Comparison of ENCODE assay signal across 20 mouse cellular contexts in genomic region chr1:172191578-172191977, GRCm38 (mm10). TPM values are rescaled to one million over a fixed set of nuclear protein-coding genes. Genes with fewer than 3 reads are reported as not detected.
DNase-seq lines count a peak whose midpoint lies in the region; ATAC-seq and TF ChIP-seq lines count a peak whose summit lies in the region.
"Had no signal": no experiment of that assay in that cellular context is flagged by ENCODE, and none has a peak within 500 bp of the region (broad histone marks: within the 10 kb centered on the region; RNA-seq: fewer than 3 reads in every experiment).

No protein-coding gene starts in this region.

- H3K4me1 ChIP-seq in forebrain, postnatal 0 days (ENCODE audit: insufficient read depth) = no peaks in the 10 kb centered on the region
- 0 out of 2 replicates have a peak, but pooled peaks cover 2% of the 10 kb centered on the region for H3K4me1 ChIP-seq in forebrain, embryonic 11.5 days (replicated peaks; ENCODE audit: control insufficient read depth, insufficient read depth, low read length)
- H3K4me1 ChIP-seq in hindbrain, postnatal 0 days (ENCODE audit: insufficient read depth, low read length) = no peaks in the 10 kb centered on the region
- H3K4me1 ChIP-seq in hindbrain, embryonic 10.5 days (replicated peaks) = peaks cover 7% of the 10 kb centered on the region
- H3K4me1 ChIP-seq in liver, postnatal 0 days (ENCODE audit: insufficient read depth) = no peaks in the 10 kb centered on the region
- no peaks in the 10 kb centered on the region for H3K4me1 ChIP-seq in stomach, postnatal 0 days (replicated peaks; ENCODE audit: control insufficient read depth, insufficient read depth)
- H3K4me1 ChIP-seq: embryonic facial prominence, embryonic 15.5 days; hindbrain, embryonic 15.5 days; kidney, embryonic 15.5 days; limb, embryonic 13.5 days; liver, embryonic 13.5 days had no signal

- H3K4me2 ChIP-seq in forebrain, postnatal 0 days (ENCODE audit: low read depth) = no peak overlapping the region
- no peak overlapping the region for H3K4me2 ChIP-seq in forebrain, embryonic 11.5 days (ENCODE audit: low read depth, low read length, severe bottlenecking)
- H3K4me2 ChIP-seq in hindbrain, postnatal 0 days (ENCODE audit: low read depth, low read length) = no peak overlapping the region
- H3K4me2 ChIP-seq in liver, postnatal 0 days (ENCODE audit: low read depth, low read length) = no peak overlapping the region
- H3K4me2 ChIP-seq in stomach, postnatal 0 days (replicated peaks; ENCODE audit: low read depth) = no peak overlapping the region
- H3K4me2 ChIP-seq: embryonic facial prominence, embryonic 15.5 days; heart, embryonic 13.5 days; hindbrain, embryonic 15.5 days; intestine, embryonic 15.5 days; kidney, embryonic 15.5 days; limb, embryonic 13.5 days; liver, embryonic 13.5 days; midbrain, embryonic 11.5 days had no signal

- no peak for DNase-seq in forebrain, postnatal 0 days
- no peak for DNase-seq in forebrain, embryonic 11.5 days (ENCODE audit: low spot score)
- DNase-seq in hindbrain, postnatal 0 days (ENCODE audit: low spot score) = no peak
- DNase-seq in hindbrain, embryonic 10.5 days (ENCODE audit: low spot score) = no peak
- DNase-seq in liver, postnatal 0 days = no peak
- DNase-seq in liver = no peak
- no peak for DNase-seq in stomach, postnatal 0 days (ENCODE audit: low spot score)
- DNase-seq: adrenal gland, postnatal 14 days; layer of hippocampus, postnatal 36 days; liver, embryonic 13.5 days; right cerebral cortex, postnatal 14 days had no signal

- no peaks in the 10 kb centered on the region for H3K9me3 ChIP-seq in forebrain, postnatal 0 days (ENCODE audit: low read length)
- H3K9me3 ChIP-seq in forebrain, embryonic 11.5 days (ENCODE audit: control insufficient read depth, low read length) = no peaks in the 10 kb centered on the region
- no peaks in the 10 kb centered on the region for H3K9me3 ChIP-seq in hindbrain, postnatal 0 days (ENCODE audit: low read length)
- no peaks in the 10 kb centered on the region for H3K9me3 ChIP-seq in hindbrain, embryonic 10.5 days
- H3K9me3 ChIP-seq in liver, postnatal 0 days (ENCODE audit: low read length) = no peaks in the 10 kb centered on the region
- no peaks in the 10 kb centered on the region for H3K9me3 ChIP-seq in stomach, postnatal 0 days (ENCODE audit: control insufficient read depth, low read length)
- H3K9me3 ChIP-seq: embryonic facial prominence, embryonic 15.5 days; heart, embryonic 13.5 days; hindbrain, embryonic 15.5 days; intestine, embryonic 15.5 days; kidney, embryonic 15.5 days; limb, embryonic 13.5 days; liver, embryonic 13.5 days had no signal

- H3K36me3 ChIP-seq in forebrain, postnatal 0 days (ENCODE audit: insufficient read depth) = peaks cover 78% of the 10 kb centered on the region
- peaks cover 10% of the 10 kb centered on the region for H3K36me3 ChIP-seq in forebrain, embryonic 11.5 days (ENCODE audit: control insufficient read depth, insufficient read depth, low read length)
- peaks cover 56% of the 10 kb centered on the region for H3K36me3 ChIP-seq in hindbrain, postnatal 0 days (ENCODE audit: insufficient read depth, low read length)
- peaks cover 96% of the 10 kb centered on the region for H3K36me3 ChIP-seq in hindbrain, embryonic 10.5 days
- H3K36me3 ChIP-seq in liver, postnatal 0 days (replicated peaks; ENCODE audit: insufficient read depth, low read length) = peaks cover 94% of the 10 kb centered on the region
- H3K36me3 ChIP-seq in stomach, postnatal 0 days (ENCODE audit: control insufficient read depth, insufficient read depth, low read length) = peaks cover 36% of the 10 kb centered on the region

- peak; percentile 21; the same call in 1 of the 2 replicates for TF ChIP-seq CTCF in forebrain, postnatal 0 days (IDR thresholded peaks at IDR 0.05; ENCODE audit: low read depth)
- peak; percentile 27 for TF ChIP-seq CTCF in hindbrain, postnatal 0 days (IDR thresholded peaks at IDR 0.05; ENCODE audit: low read depth)
- TF ChIP-seq CTCF in liver, postnatal 0 days (IDR thresholded peaks at IDR 0.05; ENCODE audit: low read depth) = peak; percentile 17; the same call in 1 of the 2 replicates
- TF ChIP-seq CTCF in stomach, postnatal 0 days (IDR thresholded peaks at IDR 0.05; ENCODE audit: low read depth) = peak; percentile 38

- H3K27ac ChIP-seq in forebrain, postnatal 0 days (ENCODE audit: low read depth, low read length) = no peak overlapping the region
- no peak overlapping the region for H3K27ac ChIP-seq in forebrain, embryonic 11.5 days (ENCODE audit: low read depth, low read length)
- no peak overlapping the region for H3K27ac ChIP-seq in hindbrain, postnatal 0 days
- no peak overlapping the region for H3K27ac ChIP-seq in hindbrain, embryonic 10.5 days
- no peak overlapping the region for H3K27ac ChIP-seq in liver, postnatal 0 days (ENCODE audit: low read depth)
- no peak overlapping the region for H3K27ac ChIP-seq in stomach, postnatal 0 days (replicated peaks)
- H3K27ac ChIP-seq: embryonic facial prominence, embryonic 15.5 days; heart, embryonic 13.5 days; hindbrain, embryonic 15.5 days; intestine, embryonic 15.5 days; kidney, embryonic 15.5 days; limb, embryonic 13.5 days; liver, embryonic 13.5 days had no signal

- H3K9ac ChIP-seq in forebrain, postnatal 0 days = no peak overlapping the region
- H3K9ac ChIP-seq in forebrain, embryonic 11.5 days (ENCODE audit: low read length) = no peak overlapping the region
- no peak overlapping the region for H3K9ac ChIP-seq in hindbrain, postnatal 0 days (replicated peaks; ENCODE audit: low read length)
- no peak overlapping the region for H3K9ac ChIP-seq in liver, postnatal 0 days (replicated peaks)
- H3K9ac ChIP-seq in stomach, postnatal 0 days (ENCODE audit: low read length) = no peak overlapping the region
- H3K9ac ChIP-seq: embryonic facial prominence, embryonic 15.5 days; heart, embryonic 13.5 days; hindbrain, embryonic 15.5 days; intestine, embryonic 15.5 days; kidney, embryonic 15.5 days; limb, embryonic 13.5 days; liver, embryonic 13.5 days had no signal

- WGBS in forebrain, postnatal 0 days = 82% methylated on average over 2 of the region's 2 CpGs
- WGBS in forebrain, embryonic 11.5 days = 88% methylated on average over 2 of the region's 2 CpGs
- WGBS in hindbrain, postnatal 0 days = 81% methylated on average over 2 of the region's 2 CpGs
- 91% methylated on average over 2 of the region's 2 CpGs for WGBS in hindbrain, embryonic 10.5 days
- WGBS in liver, postnatal 0 days (ENCODE audit: insufficient replicate concordance) = 79% methylated on average over 2 of the region's 2 CpGs
- WGBS in stomach, postnatal 0 days = 68% methylated on average over 2 of the region's 2 CpGs

- H3K4me3 ChIP-seq in forebrain, postnatal 0 days (ENCODE audit: low read depth, low read length) = no peak overlapping the region
- no peak overlapping the region for H3K4me3 ChIP-seq in forebrain, embryonic 11.5 days (ENCODE audit: low read depth, low read length)
- H3K4me3 ChIP-seq in hindbrain, postnatal 0 days (ENCODE audit: low read length) = no peak overlapping the region
- H3K4me3 ChIP-seq in hindbrain, embryonic 10.5 days = no peak overlapping the region
- no peak overlapping the region for H3K4me3 ChIP-seq in liver, postnatal 0 days (ENCODE audit: low read depth, low read length)
- no peak overlapping the region for H3K4me3 ChIP-seq in stomach, postnatal 0 days (ENCODE audit: low read depth, low read length)
- H3K4me3 ChIP-seq: embryonic facial prominence, embryonic 15.5 days; heart, embryonic 13.5 days; hindbrain, embryonic 15.5 days; intestine, embryonic 15.5 days; kidney, embryonic 15.5 days; limb, embryonic 13.5 days; liver, embryonic 13.5 days had no signal

- no peaks in the 10 kb centered on the region for H3K27me3 ChIP-seq in forebrain, postnatal 0 days (ENCODE audit: insufficient read depth, low read length)
- H3K27me3 ChIP-seq in forebrain, embryonic 11.5 days (ENCODE audit: control insufficient read depth, insufficient read depth, low read length) = no peaks in the 10 kb centered on the region
- no peaks in the 10 kb centered on the region for H3K27me3 ChIP-seq in hindbrain, postnatal 0 days (ENCODE audit: insufficient read depth, low read length)
- H3K27me3 ChIP-seq in hindbrain, embryonic 10.5 days (ENCODE audit: insufficient read depth, poor library complexity, severe bottlenecking) = no peaks in the 10 kb centered on the region
- no peaks in the 10 kb centered on the region for H3K27me3 ChIP-seq in liver, postnatal 0 days (ENCODE audit: insufficient read depth, low read length)
- H3K27me3 ChIP-seq in stomach, postnatal 0 days (ENCODE audit: control insufficient read depth, insufficient read depth, low read length) = no peaks in the 10 kb centered on the region
- H3K27me3 ChIP-seq: embryonic facial prominence, embryonic 15.5 days; heart, embryonic 13.5 days; hindbrain, embryonic 15.5 days; intestine, embryonic 15.5 days; kidney, embryonic 15.5 days; limb, embryonic 13.5 days; liver, embryonic 13.5 days had no signal

- ATAC-seq in forebrain, postnatal 0 days = no peak
- ATAC-seq in forebrain, embryonic 11.5 days (replicated peaks; ENCODE audit: low FRiP score) = no peak
- no peak for ATAC-seq in hindbrain, postnatal 0 days
- ATAC-seq in liver, postnatal 0 days = no peak
- no peak for ATAC-seq in stomach, postnatal 0 days (ENCODE audit: low FRiP score, low TSS enrichment)
- ATAC-seq: CD4-positive, CD25-positive, alpha-beta regulatory T cell, adult 4 months; intestine, embryonic 15.5 days had no signal

- TF ChIP-seq EP300 in liver, postnatal 0 days (IDR thresholded peaks at IDR 0.05; ENCODE audit: low read depth) = no peak
- no peak for TF ChIP-seq EP300 in stomach, postnatal 0 days (optimal IDR thresholded peaks at IDR 0.05)

RNA-seq across cellular contexts. Expression of gene Pea15a, which starts 15.0 kb away (rescaled TPM):
- 265 and 281 TPM in 2 replicates for total RNA-seq in forebrain, postnatal 0 days (2014; rRNA removed)
- 412 and 475 TPM in 2 replicates for polyA plus RNA-seq in forebrain, postnatal 0 days (2015; fragmentation: Nextera tagmentation; extraction: Ambion mirVana)
- 371 and 409 TPM in 2 replicates for polyA plus RNA-seq in forebrain, embryonic 11.5 days (2014; fragmentation: Nextera tagmentation; extraction: Ambion mirVana)
- total RNA-seq in hindbrain, postnatal 0 days (2014; rRNA removed) = 289 and 309 TPM in 2 replicates
- 503 and 511 TPM in 2 replicates for polyA plus RNA-seq in hindbrain, postnatal 0 days (2015; fragmentation: Nextera tagmentation; extraction: Ambion mirVana)
- polyA plus RNA-seq in hindbrain, embryonic 10.5 days (2016; fragmentation: Nextera tagmentation; extraction: Ambion mirVana) = 295 and 370 TPM in 2 replicates
- polyA plus RNA-seq in liver, postnatal 0 days (2015; fragmentation: Nextera tagmentation; extraction: Ambion mirVana) = 14.1 and 14.5 TPM in 2 replicates
- polyA plus RNA-seq in stomach, postnatal 0 days (2015; fragmentation: Nextera tagmentation; extraction: Ambion mirVana) = 79.4 and 81.6 TPM in 2 replicates

RNA-seq across cellular contexts. Expression of gene Casq1, which starts 28.1 kb away (rescaled TPM):
- total RNA-seq in forebrain, postnatal 0 days (2014; rRNA removed) = 0.76 and 2.2 TPM in 2 replicates
- 3.3 and 3.5 TPM in 2 replicates for polyA plus RNA-seq in forebrain, postnatal 0 days (2015; fragmentation: Nextera tagmentation; extraction: Ambion mirVana)
- 1.1 and 2.0 TPM in 2 replicates for polyA plus RNA-seq in forebrain, embryonic 11.5 days (2014; fragmentation: Nextera tagmentation; extraction: Ambion mirVana)
- 0.78 and 2.4 TPM in 2 replicates for total RNA-seq in hindbrain, postnatal 0 days (2014; rRNA removed)
- polyA plus RNA-seq in hindbrain, postnatal 0 days (2015; fragmentation: Nextera tagmentation; extraction: Ambion mirVana) = 1.7 and 2.0 TPM in 2 replicates
- 1.3 and 2.0 TPM in 2 replicates for polyA plus RNA-seq in hindbrain, embryonic 10.5 days (2016; fragmentation: Nextera tagmentation; extraction: Ambion mirVana)
- polyA plus RNA-seq in liver, postnatal 0 days (2015; fragmentation: Nextera tagmentation; extraction: Ambion mirVana) = 0.61 and 9.1 TPM in 2 replicates
- 9.8 and 9.9 TPM in 2 replicates for polyA plus RNA-seq in stomach, postnatal 0 days (2015; fragmentation: Nextera tagmentation; extraction: Ambion mirVana)
- total RNA-seq: granulocyte monocyte progenitor cell, adult 5-6 weeks had no signal
- polyA plus RNA-seq: CD4-positive, CD25-positive, alpha-beta regulatory T cell, adult 4 months had no signal

RNA-seq across cellular contexts. Expression of gene Dcaf8, which starts 43.7 kb away (rescaled TPM):
- 66.8 and 76.8 TPM in 2 replicates for total RNA-seq in forebrain, postnatal 0 days (2014; rRNA removed)
- 49.4 and 62.7 TPM in 2 replicates for polyA plus RNA-seq in forebrain, postnatal 0 days (2015; fragmentation: Nextera tagmentation; extraction: Ambion mirVana)
- polyA plus RNA-seq in forebrain, embryonic 11.5 days (2014; fragmentation: Nextera tagmentation; extraction: Ambion mirVana) = 116 and 118 TPM in 2 replicates
- 67.1 and 73.0 TPM in 2 replicates for total RNA-seq in hindbrain, postnatal 0 days (2014; rRNA removed)
- 73.1 and 79.1 TPM in 2 replicates for polyA plus RNA-seq in hindbrain, postnatal 0 days (2015; fragmentation: Nextera tagmentation; extraction: Ambion mirVana)
- polyA plus RNA-seq in hindbrain, embryonic 10.5 days (2016; fragmentation: Nextera tagmentation; extraction: Ambion mirVana) = 120 and 125 TPM in 2 replicates
- polyA plus RNA-seq in liver, postnatal 0 days (2015; fragmentation: Nextera tagmentation; extraction: Ambion mirVana) = 43.0 and 48.3 TPM in 2 replicates
- 57.0 and 59.8 TPM in 2 replicates for polyA plus RNA-seq in stomach, postnatal 0 days (2015; fragmentation: Nextera tagmentation; extraction: Ambion mirVana)
